Mouse (Mus musculus): ENCODE measurements around the gene Vmn2r33. TPM values are rescaled to one million over a fixed set of nuclear protein-coding genes. Genes with fewer than 3 reads are reported as not detected.
"Not testable (repeated sequence)": the region's sequence is repeated elsewhere in the genome, so short reads cannot be mapped to it uniquely, and the experiment has no call there.

Vmn2r33 gene
- not detected in 2 replicates for polyA plus RNA-seq (2015; fragmentation: Nextera tagmentation; extraction: Ambion mirVana)

GRCm38 (mm10) chr7:7566686-7567085, at the start of gene Vmn2r33:
Vmn2r33 (minus strand) TSS chr7:7566786.
- not testable (repeated sequence) for H3K9ac ChIP-seq (replicated peaks; ENCODE audit: low read length); H3K27me3 ChIP-seq (ENCODE audit: insufficient read depth, low read length); H3K4me1 ChIP-seq (ENCODE audit: insufficient read depth, low read length); H3K27ac ChIP-seq (ENCODE audit: low read length); H3K4me3 ChIP-seq (ENCODE audit: low read length); ATAC-seq (ENCODE audit: low FRiP score, low TSS enrichment); H3K4me2 ChIP-seq (replicated peaks; ENCODE audit: low read depth, low read length); H3K9me3 ChIP-seq (ENCODE audit: low read length); H3K36me3 ChIP-seq (ENCODE audit: insufficient read depth, low read length)

Other genes starting within 250 kb of the Vmn2r33 start
- not detected in 2 replicates for gene Vmn2r30, start 229.2 kb downstream of the Vmn2r33 start, polyA plus RNA-seq (2015; fragmentation: Nextera tagmentation; extraction: Ambion mirVana)
- 0.53 TPM in 1 of 2 replicates, not detected in the other for gene Gm45783, start 192.2 kb downstream of the Vmn2r33 start, polyA plus RNA-seq (2015; fragmentation: Nextera tagmentation; extraction: Ambion mirVana)
- gene Vmn2r31, start 167.1 kb downstream of the Vmn2r33 start, polyA plus RNA-seq (2015; fragmentation: Nextera tagmentation; extraction: Ambion mirVana) = not detected in 2 replicates
- gene Vmn2r32, start 86.8 kb downstream of the Vmn2r33 start, polyA plus RNA-seq (2015; fragmentation: Nextera tagmentation; extraction: Ambion mirVana) = not detected in 2 replicates
- gene Vmn2r34, start 122.7 kb upstream of the Vmn2r33 start, polyA plus RNA-seq (2015; fragmentation: Nextera tagmentation; extraction: Ambion mirVana) = not detected in 2 replicates